Mouse (Mus musculus): ENCODE measurements at regions not wholly inside any gene's neighbourhood (a gene's known extent, or its start where the extent isn't known, plus 50 kb on each side); places are given as distances from the start of the nearest gene placed in this dataset.

GRCm38 (mm10) chr13:113736468-113736867 lies 57.8 kb upstream of the Arl15 start:
- DNase-seq: no peak

DNA sequence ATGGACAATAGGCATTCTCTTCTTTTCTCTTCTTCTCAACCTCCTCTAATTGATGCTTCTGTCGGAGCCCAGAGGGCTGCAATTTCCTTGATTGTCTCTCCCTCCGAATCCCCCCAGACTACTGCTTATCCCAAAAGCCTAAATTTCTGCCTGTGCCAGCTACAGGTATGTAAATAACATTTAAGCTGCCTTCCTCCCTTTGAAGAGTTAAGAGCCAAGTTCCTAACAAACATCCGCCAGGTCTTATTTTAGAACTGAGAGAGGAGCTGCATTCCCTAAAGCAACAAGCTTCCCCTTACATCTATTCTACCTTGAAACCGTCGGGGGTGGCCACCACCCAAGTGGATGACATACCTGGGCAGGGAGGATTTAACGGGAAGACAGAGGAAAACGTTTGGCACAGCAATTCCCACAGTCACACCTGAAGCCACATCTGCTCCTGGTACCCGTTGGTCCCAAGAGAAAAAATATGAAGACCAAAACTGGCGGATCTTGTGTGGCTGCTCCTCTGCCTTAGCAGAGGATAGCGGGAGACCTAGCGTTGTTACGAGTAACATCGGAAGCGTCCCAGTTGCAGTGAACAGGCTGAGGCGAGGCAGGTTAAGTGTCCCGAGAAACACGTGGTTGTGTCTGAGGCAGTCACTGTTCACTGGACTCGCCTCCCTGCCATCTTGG lies 58.6 kb upstream of the Arl15 start:
- no peak for DNase-seq

DNA sequence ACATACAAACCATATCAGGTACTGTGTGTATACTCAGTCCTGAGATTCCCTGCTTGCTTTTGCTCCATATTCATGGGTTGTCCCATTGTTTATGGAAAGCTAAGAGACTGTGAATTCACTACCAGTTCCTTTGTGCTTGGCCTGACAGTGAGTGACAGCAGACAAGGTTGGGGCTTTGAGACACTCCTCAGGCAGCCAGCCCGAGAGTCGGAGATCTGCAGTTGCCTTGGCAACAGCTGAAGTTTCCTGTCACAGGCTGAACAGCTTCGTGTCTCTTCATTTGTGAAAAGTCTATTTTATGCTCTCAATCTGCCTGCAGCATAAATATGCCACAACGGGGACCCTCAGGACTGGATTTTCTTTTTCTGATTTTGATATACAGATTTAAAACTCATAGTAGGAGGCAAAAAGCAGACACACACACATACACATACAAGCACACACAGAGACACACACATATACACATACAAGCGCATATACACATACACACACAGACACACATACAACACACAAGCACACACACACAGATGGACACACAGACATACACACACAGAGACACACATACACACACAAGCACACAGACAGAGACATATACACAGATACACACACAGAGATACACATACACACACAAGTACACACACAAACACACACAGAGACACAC lies 60.0 kb upstream of the Arl15 start:
- peak; percentile 81 for DNase-seq

DNA sequence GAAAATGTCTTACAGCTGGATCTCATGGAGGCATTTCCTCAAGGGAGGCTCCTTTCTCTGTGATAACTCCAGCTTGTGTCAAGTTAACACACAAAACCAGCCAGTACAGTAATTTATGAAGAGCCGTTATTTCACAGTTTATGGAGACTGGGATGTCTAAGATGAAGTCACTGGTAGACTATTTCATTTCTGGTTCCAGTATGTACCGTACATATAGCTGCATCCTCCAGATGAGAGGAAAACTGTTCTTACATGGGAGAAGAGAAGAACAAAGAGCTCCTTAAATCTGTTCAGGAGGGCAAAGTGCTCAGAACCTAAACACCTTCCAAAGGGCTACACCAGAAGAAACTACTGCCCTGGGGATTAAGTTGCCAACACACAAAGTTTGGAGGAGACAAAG lies 60.6 kb upstream of the Arl15 start:
- DNase-seq: no peak

GRCm38 (mm10) chr13:113730776-113731400 lies 63.4 kb upstream of the Arl15 start:
- DNase-seq: no peak

DNA sequence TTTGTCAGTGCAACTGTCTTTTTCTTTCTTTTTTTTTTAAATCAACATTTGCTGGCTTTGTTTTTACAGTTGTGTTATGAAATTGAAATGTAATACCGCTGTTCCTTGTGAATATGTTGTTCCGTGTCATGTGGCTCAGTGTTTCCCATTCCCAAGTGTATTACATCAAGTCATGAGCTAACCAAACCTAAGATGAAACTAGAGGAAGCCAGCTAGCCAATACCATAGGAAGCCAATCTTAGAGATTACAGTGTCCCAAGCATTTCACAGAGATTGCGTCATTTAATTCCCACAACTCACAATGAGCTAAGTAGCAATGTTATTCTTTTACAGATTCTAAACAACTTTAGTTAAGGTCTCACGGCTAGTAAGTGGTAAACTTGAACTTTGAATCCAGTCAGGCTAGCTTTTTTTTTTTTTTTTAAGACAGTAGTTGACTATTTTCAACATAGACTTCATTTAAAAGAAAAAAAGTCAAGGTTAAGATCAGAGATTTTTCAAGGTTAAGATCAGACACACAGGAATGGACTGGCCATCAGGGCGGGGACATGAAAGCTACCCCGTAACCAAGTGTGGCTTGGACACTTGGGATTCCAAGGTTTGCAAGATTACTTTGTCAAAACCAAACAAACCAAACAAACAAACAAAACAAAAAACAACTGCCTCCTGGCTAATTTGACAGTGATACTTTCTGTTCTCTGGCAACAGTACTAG lies 64.1 kb upstream of the Arl15 start:
- no peak for DNase-seq

- no peak for DNase-seq
These were observed 64.7 kb upstream of the Arl15 start for GRCm38 (mm10) chr13:113729574-113729973.

DNA sequence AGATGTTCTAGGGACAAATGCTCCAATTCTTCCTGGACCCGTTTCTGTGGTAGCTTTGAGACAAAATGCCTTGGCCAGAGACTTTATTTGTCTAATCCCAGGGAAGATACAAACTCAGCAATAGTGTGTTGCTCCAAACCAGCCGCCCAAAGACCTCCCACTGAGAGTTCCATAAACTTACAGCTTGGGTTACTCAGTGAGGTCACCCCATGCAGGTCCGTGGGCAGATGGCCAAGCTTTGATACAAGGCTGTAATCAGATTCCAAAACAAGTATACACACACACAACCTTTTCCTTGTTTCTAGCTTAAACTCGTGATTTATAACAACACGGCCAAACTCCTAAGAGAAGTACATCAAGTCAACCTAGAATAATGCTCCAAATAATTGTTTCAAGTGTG lies 64.6 kb upstream of the Hspb3 start:
- peak; percentile 55 for DNase-seq

GRCm38 (mm10) chr13:113724881-113725837 lies 61.7 kb upstream of the Hspb3 start:
- no peak for DNase-seq

- no peak for DNase-seq
These were observed 51.8 kb upstream of the Hspb3 start for GRCm38 (mm10) chr13:113715231-113715630.

- no peak for DNase-seq
These were observed 50.4 kb upstream of the Hspb3 start for GRCm38 (mm10) chr13:113713844-113714243.

All from embryo, embryonic 11 days (tissue).